Mouse (Mus musculus) CD4-positive helper T cell, adult 2 months (primary cell): ENCODE results near the gene Cfap65.

Experiments used
- DNase-seq: peaks from one replicate; pipeline ENCODE4 v3.0.0-alpha.2; 2012; ENCODE audit warnings: low read depth, missing footprints, low spot score

The Cfap65 gene

GRCm38 (mm10) chr1:74939762-74940161 is 4.4 kb upstream of the Cfap65 start:
- no peak for DNase-seq

GRCm38 (mm10) chr1:74936221-74936830 is 927 bp upstream of the Cfap65 start:
- no peak for DNase-seq

GRCm38 (mm10) chr1:74927621-74928296 is 7.6 kb downstream of the Cfap65 start:
- no peak for DNase-seq

- DNase-seq, result no peak
These were observed 8.7 kb downstream of the Cfap65 start for GRCm38 (mm10) chr1:74926721-74927120.

- no peak for DNase-seq
These were observed 10.9 kb downstream of the Cfap65 start for GRCm38 (mm10) chr1:74924464-74924863.

GRCm38 (mm10) chr1:74915706-74916105 is 19.7 kb downstream of the Cfap65 start:
- no peak for DNase-seq

- no peak for DNase-seq
These were observed 33.2 kb downstream of the Cfap65 start for GRCm38 (mm10) chr1:74902191-74902590.

GRCm38 (mm10) chr1:74901686-74902085 is 33.7 kb downstream of the Cfap65 start:
- DNase-seq, result peak; percentile 30

GRCm38 (mm10) chr1:74900341-74901285 is 34.8 kb downstream of the Cfap65 start:
- no peak for DNase-seq

GRCm38 (mm10) chr1:74898656-74899431 is 36.6 kb downstream of the Cfap65 start:
- DNase-seq, result no peak

GRCm38 (mm10) chr1:74897976-74898375 is 37.4 kb downstream of the Cfap65 start:
- DNase-seq, result no peak

GRCm38 (mm10) chr1:74894966-74895365 is 40.4 kb downstream of the Cfap65 start:
- DNase-seq, result peak; percentile 47

GRCm38 (mm10) chr1:74893134-74893855 is 42.1 kb downstream of the Cfap65 start, which contains the start of gene Cryba2:
TSS of gene Cryba2 (minus strand) at chr1:74893143.
- DNase-seq, result no peak

- no peak for DNase-seq
These were observed 42.9 kb downstream of the Cfap65 start for GRCm38 (mm10) chr1:74892351-74893133.

- no peak for DNase-seq
These were observed 43.9 kb downstream of the Cfap65 start for GRCm38 (mm10) chr1:74891513-74891912.

- no peak for DNase-seq
These were observed 49.9 kb downstream of the Cfap65 start, which contains the start of gene Fev for GRCm38 (mm10) chr1:74885369-74886042. TSS of gene Fev (minus strand) at chr1:74885419.

GRCm38 (mm10) chr1:74884196-74885141 is 50.9 kb downstream of the Cfap65 start:
- DNase-seq, result no peak

- DNase-seq, result no peak
These were observed 52.0 kb downstream of the Cfap65 start for GRCm38 (mm10) chr1:74883441-74883840.
